Mouse (Mus musculus) embryonic facial prominence, embryonic 14.5 days (tissue): ENCODE data around the gene Naa80. TPM values are rescaled to one million over a fixed set of nuclear protein-coding genes. Genes with fewer than 3 reads are reported as not detected.

Experiments used
- polyA plus RNA-seq: library from polyadenylated mRNA; unstranded; fragments of >200 nt; fragmentation: Nextera tagmentation; extraction: Ambion mirVana; gene quantifications from 2 replicates; pipeline ENCODE4 v1.2.1, GENCODE M21; 2014

Naa80 gene
- polyA plus RNA-seq, 1 experiment from 2014 or later, result 15.9 TPM

Other genes starting within 250 kb of the Naa80 start
- 9.8 and 10.8 TPM in 2 replicates for gene Hemk1, start 240.5 kb upstream of the Naa80 start, polyA plus RNA-seq
- gene 6430571L13Rik, start 238.3 kb upstream of the Naa80 start, polyA plus RNA-seq, result 0.96 and 1.2 TPM in 2 replicates
- 0.88 and 0.93 TPM in 2 replicates for gene Cacna2d2, start 179.3 kb upstream of the Naa80 start, polyA plus RNA-seq
- 53.1 and 56.1 TPM in 2 replicates for gene Tmem115, start 44.9 kb upstream of the Naa80 start, polyA plus RNA-seq
- 24.7 and 27.0 TPM in 2 replicates for gene Cyb561d2, start 36.7 kb upstream of the Naa80 start, polyA plus RNA-seq
- 35.0 and 35.4 TPM in 2 replicates for gene Nprl2, start 36.7 kb upstream of the Naa80 start, polyA plus RNA-seq
- 2.8 and 8.2 TPM in 2 replicates for gene Zmynd10, start 31.6 kb upstream of the Naa80 start, polyA plus RNA-seq
- 66.5 and 66.8 TPM in 2 replicates for gene Rassf1, start 27.3 kb upstream of the Naa80 start, polyA plus RNA-seq
- gene Tusc2, start 15.6 kb upstream of the Naa80 start, polyA plus RNA-seq, result 43.1 and 45.2 TPM in 2 replicates
- 106 and 112 TPM in 2 replicates for gene Hyal2, start 10.9 kb upstream of the Naa80 start, polyA plus RNA-seq
- 5.6 and 6.8 TPM in 2 replicates for gene Hyal1, start 2.0 kb upstream of the Naa80 start, polyA plus RNA-seq
- 1.2 and 1.4 TPM in 2 replicates for gene Hyal3, start 1.9 kb downstream of the Naa80 start, polyA plus RNA-seq
- gene Ifrd2, start 8.8 kb downstream of the Naa80 start, polyA plus RNA-seq, result 46.7 and 52.3 TPM in 2 replicates
- gene Sema3b, start 30.3 kb downstream of the Naa80 start, polyA plus RNA-seq, result 18.0 and 18.2 TPM in 2 replicates
- gene Gnai2, start 56.5 kb downstream of the Naa80 start, polyA plus RNA-seq, result 380 and 416 TPM in 2 replicates
- 7.0 and 7.8 TPM in 2 replicates for gene Slc38a3, start 90.6 kb downstream of the Naa80 start, polyA plus RNA-seq
- 0.79 and 1.5 TPM in 2 replicates for gene Gnat1, start 100.8 kb downstream of the Naa80 start, polyA plus RNA-seq
- 32.8 and 36.9 TPM in 2 replicates for gene Sema3f, start 131.6 kb downstream of the Naa80 start, polyA plus RNA-seq
- 145 and 159 TPM in 2 replicates for gene Rbm5, start 192.1 kb downstream of the Naa80 start, polyA plus RNA-seq